Mouse (Mus musculus): ENCODE measurements at regions not wholly inside any gene's neighbourhood (a gene's known extent, or its start where the extent isn't known, plus 50 kb on each side); places are given as distances from the start of the nearest gene placed in this dataset.
A peak's percentile ranks its signal among the peaks of the same experiment; 100 is the strongest.

GRCm38 (mm10) chr2:75048071-75048470 lies 222.5 kb downstream of the Mtx2 start:
- TF ChIP-seq POLR2A (IDR thresholded peaks at IDR 0.05; ENCODE audit: control insufficient read depth, extremely low read depth, insufficient read depth, low read length, poor library complexity) (no peak), CTCF (IDR thresholded peaks at IDR 0.05; ENCODE audit: borderline replicate concordance, control insufficient read depth, extremely low read depth, insufficient read depth, low read length, poor library complexity) (no peak)
- DNase-seq, result no peak
- no peak overlapping the region for H3K4me3 ChIP-seq (ENCODE audit: control insufficient read depth, insufficient read depth, low read length)
- no peaks in the 10 kb centered on the region for H3K36me3 ChIP-seq (ENCODE audit: control insufficient read depth, insufficient read depth, low read length)
- 66% methylated on average over 6 of the region's 6 CpGs for WGBS
- H3K27ac ChIP-seq (ENCODE audit: control insufficient read depth, insufficient read depth, low read length), result no peak overlapping the region
- no peaks in the 10 kb centered on the region for H3K27me3 ChIP-seq (ENCODE audit: control insufficient read depth, insufficient read depth, low read length)
- H3K4me1 ChIP-seq (replicated peaks; ENCODE audit: control insufficient read depth, insufficient read depth, low read length), result no peaks in the 10 kb centered on the region

- no peak overlapping the region for H3K27ac ChIP-seq (ENCODE audit: control insufficient read depth, insufficient read depth, low read length)
- 24% methylated on average over 14 of the region's 14 CpGs for WGBS
These were observed 229.0 kb downstream of the Mtx2 start for GRCm38 (mm10) chr2:75054474-75055186.

GRCm38 (mm10) chr2:75055187-75055543 lies 229.6 kb downstream of the Mtx2 start:
- Histone ChIP-seq H3K4me1 (replicated peaks; ENCODE audit: control insufficient read depth, insufficient read depth, low read length) (peaks cover 6% of the 10 kb centered on the region; the same call in 1 of the 2 replicates), H3K4me3 (ENCODE audit: control insufficient read depth, insufficient read depth, low read length) (peak overlapping the region; percentile 14; the same call in 1 of the 2 replicates), H3K27me3 (ENCODE audit: control insufficient read depth, insufficient read depth, low read length) (no peaks in the 10 kb centered on the region), H3K27ac (ENCODE audit: control insufficient read depth, insufficient read depth, low read length) (no peak overlapping the region), H3K36me3 (ENCODE audit: control insufficient read depth, insufficient read depth, low read length) (no peaks in the 10 kb centered on the region)
- WGBS, result 1% methylated on average over 6 of the region's 6 CpGs
- TF ChIP-seq POLR2A (IDR thresholded peaks at IDR 0.05; ENCODE audit: control insufficient read depth, extremely low read depth, insufficient read depth, low read length, poor library complexity) (no peak), CTCF (IDR thresholded peaks at IDR 0.05; ENCODE audit: borderline replicate concordance, control insufficient read depth, extremely low read depth, insufficient read depth, low read length, poor library complexity) (no peak)
- peak; percentile 49 for DNase-seq

More at GRCm38 (mm10) chr2:75054474-75055186, 229.0 kb downstream of the Mtx2 start:
- Histone ChIP-seq H3K36me3 (ENCODE audit: control insufficient read depth, insufficient read depth, low read length) (no peaks in the 10 kb centered on the region), H3K4me3 (ENCODE audit: control insufficient read depth, insufficient read depth, low read length) (peak overlapping the region; percentile 14; the same call in 1 of the 2 replicates), H3K4me1 (replicated peaks; ENCODE audit: control insufficient read depth, insufficient read depth, low read length) (peaks cover 6% of the 10 kb centered on the region; the same call in 1 of the 2 replicates), H3K27me3 (ENCODE audit: control insufficient read depth, insufficient read depth, low read length) (no peaks in the 10 kb centered on the region)
- no peak for TF ChIP-seq CTCF (IDR thresholded peaks at IDR 0.05; ENCODE audit: borderline replicate concordance, control insufficient read depth, extremely low read depth, insufficient read depth, low read length, poor library complexity)
- no peak for TF ChIP-seq POLR2A (IDR thresholded peaks at IDR 0.05; ENCODE audit: control insufficient read depth, extremely low read depth, insufficient read depth, low read length, poor library complexity)
- DNase-seq, result peak; percentile 35

GRCm38 (mm10) chr2:75061009-75061408 lies 235.4 kb downstream of the Mtx2 start:
- TF ChIP-seq POLR2A (IDR thresholded peaks at IDR 0.05; ENCODE audit: control insufficient read depth, extremely low read depth, insufficient read depth, low read length, poor library complexity) (no peak), CTCF (IDR thresholded peaks at IDR 0.05; ENCODE audit: borderline replicate concordance, control insufficient read depth, extremely low read depth, insufficient read depth, low read length, poor library complexity) (no peak)
- no peaks in the 10 kb centered on the region for H3K36me3 ChIP-seq (ENCODE audit: control insufficient read depth, insufficient read depth, low read length)
- no peaks in the 10 kb centered on the region for H3K27me3 ChIP-seq (ENCODE audit: control insufficient read depth, insufficient read depth, low read length)
- no peak overlapping the region for H3K4me3 ChIP-seq (ENCODE audit: control insufficient read depth, insufficient read depth, low read length)
- WGBS, result 67% methylated on average over 7 of the region's 7 CpGs
- H3K4me1 ChIP-seq (replicated peaks; ENCODE audit: control insufficient read depth, insufficient read depth, low read length), result peaks cover 7% of the 10 kb centered on the region
- no peak for DNase-seq
- H3K27ac ChIP-seq (ENCODE audit: control insufficient read depth, insufficient read depth, low read length), result no peak overlapping the region

- no peak for DNase-seq
- 73% methylated on average over 12 of the region's 12 CpGs for WGBS
- no peak overlapping the region for H3K4me3 ChIP-seq (ENCODE audit: control insufficient read depth, insufficient read depth, low read length)
- no peaks in the 10 kb centered on the region for H3K27me3 ChIP-seq (ENCODE audit: control insufficient read depth, insufficient read depth, low read length)
- H3K4me1 ChIP-seq (replicated peaks; ENCODE audit: control insufficient read depth, insufficient read depth, low read length), result peaks cover 7% of the 10 kb centered on the region
- no peaks in the 10 kb centered on the region for H3K36me3 ChIP-seq (ENCODE audit: control insufficient read depth, insufficient read depth, low read length)
- H3K27ac ChIP-seq (ENCODE audit: control insufficient read depth, insufficient read depth, low read length), result no peak overlapping the region
- TF ChIP-seq CTCF (IDR thresholded peaks at IDR 0.05; ENCODE audit: borderline replicate concordance, control insufficient read depth, extremely low read depth, insufficient read depth, low read length, poor library complexity) (no peak), POLR2A (IDR thresholded peaks at IDR 0.05; ENCODE audit: control insufficient read depth, extremely low read depth, insufficient read depth, low read length, poor library complexity) (no peak)
These were observed 236.0 kb downstream of the Mtx2 start for GRCm38 (mm10) chr2:75061456-75062188.

- peaks cover 7% of the 10 kb centered on the region for H3K4me1 ChIP-seq (replicated peaks; ENCODE audit: control insufficient read depth, insufficient read depth, low read length)
- DNase-seq, result no peak
- no peak overlapping the region for H3K4me3 ChIP-seq (ENCODE audit: control insufficient read depth, insufficient read depth, low read length)
- no peak for TF ChIP-seq POLR2A (IDR thresholded peaks at IDR 0.05; ENCODE audit: control insufficient read depth, extremely low read depth, insufficient read depth, low read length, poor library complexity)
- no peak for TF ChIP-seq CTCF (IDR thresholded peaks at IDR 0.05; ENCODE audit: borderline replicate concordance, control insufficient read depth, extremely low read depth, insufficient read depth, low read length, poor library complexity)
- H3K27me3 ChIP-seq (ENCODE audit: control insufficient read depth, insufficient read depth, low read length), result no peaks in the 10 kb centered on the region
- WGBS, result 89% methylated on average over 7 of the region's 7 CpGs
- no peak overlapping the region for H3K27ac ChIP-seq (ENCODE audit: control insufficient read depth, insufficient read depth, low read length)
- H3K36me3 ChIP-seq (ENCODE audit: control insufficient read depth, insufficient read depth, low read length), result no peaks in the 10 kb centered on the region
These were observed 236.5 kb downstream of the Mtx2 start for GRCm38 (mm10) chr2:75062189-75062510.
